Mouse (Mus musculus) myocyte (in vitro differentiated cells): ENCODE data around the gene Get4. TPM values are rescaled to one million over a fixed set of nuclear protein-coding genes. Genes with fewer than 3 reads are reported as not detected.

Experiments used
- H3K27me3 ChIP-seq: one replicate; pipeline ENCODE4 v1.6.1; 2011; ENCODE audit not compliant: control insufficient read depth, insufficient read depth, insufficient read length
- H3K36me3 ChIP-seq: one replicate; pipeline ENCODE4 v1.6.1; 2011; ENCODE audit not compliant: control insufficient read depth, insufficient read depth
- H3K4me2 ChIP-seq: one replicate; pipeline ENCODE4 v1.6.1; 2011; ENCODE audit warnings: low read depth, control low read depth
- H3K4me3 ChIP-seq: one replicate; pipeline ENCODE4 v1.5.1; 2011; ENCODE audit warnings: mild to moderate bottlenecking, control low read depth, moderate library complexity
- H3K79me2 ChIP-seq: one replicate; pipeline ENCODE4 v1.6.1; 2011; ENCODE audit not compliant: control insufficient read depth, insufficient read depth
- H3ac ChIP-seq: one replicate; pipeline ENCODE4 v1.6.1; 2011; ENCODE audit not compliant: control insufficient read depth, insufficient read length
- CEBPB ChIP-seq: IDR thresholded peaks from 2 replicates; pipeline ENCODE4 v1.6.1; 2011; ENCODE audit warnings: mild to moderate bottlenecking, moderate library complexity; ENCODE audit not compliant: poor library complexity, insufficient read depth, severe bottlenecking
- E2F4 ChIP-seq: IDR thresholded peaks from one replicate; pipeline ENCODE4 v1.6.1; 2011; ENCODE audit warnings: mild to moderate bottlenecking, control low read depth, moderate library complexity; ENCODE audit not compliant: insufficient read depth
- MAX ChIP-seq: IDR thresholded peaks from one replicate; pipeline ENCODE4 v1.6.1; 2011; ENCODE audit warnings: low read depth, mild to moderate bottlenecking, control low read depth
- MYOD1 ChIP-seq, 3 experiments: IDR thresholded peaks; one replicate each; pipeline ENCODE4 v1.6.1; 2011; ENCODE audit warnings: control low read depth in 2 of 3, low read depth in 2 of 3, mild to moderate bottlenecking in 2 of 3, moderate library complexity in 1 of 3; ENCODE audit not compliant: insufficient read length in 2 of 3, control insufficient read depth in 1 of 3
- MYOG ChIP-seq, 3 experiments: IDR thresholded peaks; one replicate each; pipeline ENCODE4 v1.6.1; 2011; ENCODE audit warnings: control low read depth in 2 of 3, low read depth in 2 of 3, mild to moderate bottlenecking in 2 of 3; ENCODE audit not compliant: insufficient read length in 2 of 3, control insufficient read depth in 1 of 3, insufficient read depth in 1 of 3
- POLR2A ChIP-seq: IDR thresholded peaks from one replicate; pipeline ENCODE4 v1.6.1; 2011; ENCODE audit warnings: low read depth, mild to moderate bottlenecking, control low read depth, moderate library complexity; ENCODE audit not compliant: insufficient read length
- POLR2AphosphoS2 ChIP-seq: IDR thresholded peaks from one replicate; pipeline ENCODE4 v1.6.1; 2011; ENCODE audit warnings: low read depth, control low read depth; ENCODE audit not compliant: insufficient read length
- REST ChIP-seq: IDR thresholded peaks from one replicate; pipeline ENCODE4 v1.6.1; 2011; ENCODE audit warnings: mild to moderate bottlenecking, control low read depth, moderate library complexity; ENCODE audit not compliant: insufficient read depth, insufficient read length
- SRF ChIP-seq: IDR thresholded peaks from one replicate; pipeline ENCODE4 v1.6.1; 2011; ENCODE audit warnings: low read depth; ENCODE audit not compliant: control insufficient read depth, insufficient read length
- TCF12 ChIP-seq: IDR thresholded peaks from one replicate; pipeline ENCODE4 v1.6.1; 2011; ENCODE audit warnings: mild to moderate bottlenecking, control low read depth; ENCODE audit not compliant: poor library complexity, insufficient read depth, severe bottlenecking
- TCF3 ChIP-seq: IDR thresholded peaks from one replicate; pipeline ENCODE4 v1.6.1; 2011; ENCODE audit warnings: low read depth, control low read depth; ENCODE audit not compliant: insufficient read length
- USF1 ChIP-seq: IDR thresholded peaks from one replicate; pipeline ENCODE4 v1.6.1; 2011; ENCODE audit warnings: low read depth, mild to moderate bottlenecking, control low read depth, moderate library complexity
- polyA plus RNA-seq: library from polyadenylated mRNA; unstranded; fragments of >200 nt; fragmentation: generic; extraction: Trizol; gene quantifications from one replicate; pipeline ENCODE4 v1.2.1, GENCODE M21; 2012; ENCODE audit warnings: missing spikeins

Get4 gene
- polyA plus RNA-seq, 1 experiment: 106 TPM

GRCm38 (mm10) chr5:139287099-139287498 is 35.0 kb downstream of the Get4 start:
- Histone ChIP-seq H3ac (no peak overlapping the region), H3K27me3 (peaks cover 26% of the 10 kb centered on the region), H3K36me3 (no peaks in the 10 kb centered on the region), H3K4me3 (no peak overlapping the region), H3K4me2 (no peak overlapping the region), H3K79me2 (no peaks in the 10 kb centered on the region)
- TF ChIP-seq E2F4 (no peak), MAX (no peak), POLR2A (no peak), SRF (no peak), TCF3 (no peak), USF1 (no peak), CEBPB (no peak), MYOD1 (IDR thresholded peaks at IDR 0.05; ENCODE audit: control insufficient read depth in 1 of 3, insufficient read length in 2 of 3, low read depth in 2 of 3) (no peak), POLR2AphosphoS2 (no peak), TCF12 (no peak), MYOG (IDR thresholded peaks at IDR 0.05; ENCODE audit: control insufficient read depth in 1 of 3, insufficient read depth in 1 of 3, insufficient read length in 2 of 3, low read depth in 2 of 3) (no peak), REST (no peak)

GRCm38 (mm10) chr5:139287787-139288186 is 35.7 kb downstream of the Get4 start:
- Histone ChIP-seq H3K4me2 (no peak overlapping the region), H3K4me3 (no peak overlapping the region)

DNA sequence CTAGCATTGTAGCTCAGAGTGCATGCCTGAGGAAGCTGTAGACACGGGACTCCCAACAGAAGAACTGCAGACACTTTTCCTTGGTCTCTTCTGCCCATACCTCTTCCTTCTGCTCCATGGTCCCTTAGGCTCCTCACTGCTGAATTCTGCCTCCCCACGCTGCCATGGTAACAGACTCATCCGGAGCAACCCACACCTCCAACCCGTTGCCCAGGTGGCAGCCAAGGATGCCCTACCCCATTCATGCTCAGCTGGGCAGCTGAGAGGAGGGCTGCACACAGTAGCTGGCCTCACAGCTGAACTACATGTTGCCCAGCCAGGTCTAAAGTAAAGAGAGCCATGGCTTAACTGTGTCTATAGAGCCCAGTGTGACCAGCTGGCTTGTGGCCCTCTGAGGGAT is 36.5 kb downstream of the Get4 start:
- TF ChIP-seq USF1 (no peak), REST (no peak), TCF12 (no peak), SRF (no peak), POLR2A (no peak), MYOD1 (IDR thresholded peaks at IDR 0.05; ENCODE audit: control insufficient read depth in 1 of 3, insufficient read length in 2 of 3, low read depth in 2 of 3) (no peak), E2F4 (no peak), MYOG (IDR thresholded peaks at IDR 0.05; ENCODE audit: control insufficient read depth in 1 of 3, insufficient read depth in 1 of 3, insufficient read length in 2 of 3, low read depth in 2 of 3) (no peak), MAX (no peak), CEBPB (no peak), TCF3 (no peak)
- Histone ChIP-seq H3K36me3 (no peaks in the 10 kb centered on the region), H3K4me3 (no peak overlapping the region), H3ac (no peak overlapping the region), H3K79me2 (no peaks in the 10 kb centered on the region), H3K4me2 (no peak overlapping the region), H3K27me3 (peaks cover 26% of the 10 kb centered on the region)

More at GRCm38 (mm10) chr5:139287787-139288186, 35.7 kb downstream of the Get4 start:
- Histone ChIP-seq H3ac (no peak overlapping the region), H3K27me3 (peaks cover 26% of the 10 kb centered on the region), H3K36me3 (no peaks in the 10 kb centered on the region), H3K79me2 (no peaks in the 10 kb centered on the region)
- no peak for TF ChIP-seq POLR2A
- no peak for TF ChIP-seq USF1
- TF ChIP-seq MAX: no peak
- no peak for TF ChIP-seq TCF12
- TF ChIP-seq REST: no peak
- TF ChIP-seq POLR2AphosphoS2: no peak
- no peak for TF ChIP-seq TCF3
- no peak for TF ChIP-seq MYOG (IDR thresholded peaks at IDR 0.05; ENCODE audit: control insufficient read depth in 1 of 3, insufficient read depth in 1 of 3, insufficient read length in 2 of 3, low read depth in 2 of 3)
- no peak for TF ChIP-seq SRF
- TF ChIP-seq E2F4: no peak
- no peak for TF ChIP-seq CEBPB
- TF ChIP-seq MYOD1 (IDR thresholded peaks at IDR 0.05; ENCODE audit: control insufficient read depth in 1 of 3, insufficient read length in 2 of 3, low read depth in 2 of 3): no peak

DNA sequence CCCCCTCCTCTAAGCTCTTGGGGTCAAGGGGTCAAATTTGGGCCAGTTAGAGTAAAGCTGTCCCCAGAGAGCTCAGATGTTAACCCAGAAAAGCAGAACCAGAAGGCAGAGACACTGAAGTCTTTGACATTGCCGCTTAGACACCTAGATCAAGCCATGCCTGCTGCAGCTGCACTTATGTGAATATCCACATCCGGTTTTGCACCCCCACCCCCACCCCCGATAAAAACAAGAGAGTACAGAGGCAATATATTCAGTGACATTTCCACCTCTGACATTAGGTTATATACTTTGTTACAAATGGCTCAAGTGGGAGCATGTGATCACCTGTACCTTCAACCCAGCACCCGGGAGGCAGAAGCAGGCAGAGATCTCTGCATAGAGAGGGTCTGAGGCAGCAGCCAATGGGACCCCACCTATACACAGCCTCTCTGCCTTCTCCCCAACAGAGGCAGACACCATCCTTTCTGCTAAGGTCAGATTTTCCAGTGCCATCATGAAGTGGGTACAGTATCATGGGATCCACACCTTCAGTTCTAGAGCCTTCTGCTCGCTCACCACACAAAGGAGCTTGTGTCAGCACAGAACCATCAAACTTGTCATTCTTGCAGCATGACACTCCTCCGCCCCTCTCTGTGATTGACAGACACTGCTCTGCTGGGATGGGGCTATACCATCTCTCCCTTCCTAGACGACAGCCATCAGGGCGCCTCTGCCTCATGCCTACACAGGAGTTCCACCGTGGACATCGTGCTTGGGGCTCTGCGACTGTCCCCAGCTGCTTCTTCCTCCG is 38.5 kb downstream of the Get4 start:
- Histone ChIP-seq H3ac (no peak overlapping the region), H3K4me3 (no peak overlapping the region), H3K4me2 (no peak overlapping the region), H3K27me3 (peaks cover 19% of the 10 kb centered on the region), H3K79me2 (no peaks in the 10 kb centered on the region), H3K36me3 (no peaks in the 10 kb centered on the region)
- no peak for TF ChIP-seq POLR2A
- no peak for TF ChIP-seq MYOD1 (IDR thresholded peaks at IDR 0.05; ENCODE audit: control insufficient read depth in 1 of 3, insufficient read length in 2 of 3, low read depth in 2 of 3)
